Mouse (Mus musculus) kidney, adult 2 months (tissue): ENCODE data around the gene Foxc2.

Experiments
- CTCF ChIP-seq: fragments of 200-500 bp; conservative IDR thresholded peaks from 2 replicates; pipeline ENCODE4 v1.5.1; 2011; ENCODE audit warnings: low read depth, mild to moderate bottlenecking, control low read depth, low read length, moderate library complexity, mixed read lengths; ENCODE audit not compliant: insufficient read depth, insufficient read length
- POLR2A ChIP-seq: fragments of 200-500 bp; IDR thresholded peaks from one replicate; pipeline ENCODE4 v1.6.1; 2011; ENCODE audit warnings: low read depth, low read length, control low read depth

GRCm38 (mm10) chr8:121134512-121134911, 18.5 kb downstream of the Foxc2 start:
- no peak for TF ChIP-seq CTCF
- no peak for TF ChIP-seq POLR2A
